Mouse (Mus musculus) left cerebral cortex, postnatal 14 days (tissue): Measurements from ENCODE around the gene Litaf. TPM values are rescaled to one million over a fixed set of nuclear protein-coding genes. Genes with fewer than 3 reads are reported as not detected.
"Not testable (repeated sequence)": the region's sequence is repeated elsewhere in the genome, so short reads cannot be mapped to it uniquely, and the experiment has no call there.

Experiments
- DNase-seq, 2 experiments: peaks; one replicate each; pipeline ENCODE4 v3.0.0; 2021 to 2022; ENCODE audit warnings: low spot score in 2 of 2, mixed read lengths in 1 of 2
- intact Hi-C: fragments of 180-260 bp; cut with DNase I; formaldehyde crosslinking; loops from one replicate; pipeline ENCODE4 v1.15.1; 2025
- total RNA-seq, 2 experiments: library from RNA; stranded (reverse); gene quantifications; 2 replicates each; pipeline ENCODE4 v1.2.3; 2021

Litaf gene
- total RNA-seq, 2 experiments from 2014 or later = 8.0 to 10.0 TPM

- intact Hi-C loops = loop anchor here (1.0 to 5.0 kb wide), 2 partner anchors 92 to 161 kb away; no protein-coding TSS in a partner anchor
- DNase-seq = peak; percentile 86 to 88
These were observed 31.7 kb downstream of the Litaf start for GRCm38 (mm10) chr16:11034193-11034803.

- intact Hi-C loops = loop anchor here (5.0 kb wide), 1 partner anchor 89 kb away; no protein-coding TSS in a partner anchor
- DNase-seq = no peak
These were observed 34.6 kb downstream of the Litaf start for GRCm38 (mm10) chr16:11031320-11031719.

DNA sequence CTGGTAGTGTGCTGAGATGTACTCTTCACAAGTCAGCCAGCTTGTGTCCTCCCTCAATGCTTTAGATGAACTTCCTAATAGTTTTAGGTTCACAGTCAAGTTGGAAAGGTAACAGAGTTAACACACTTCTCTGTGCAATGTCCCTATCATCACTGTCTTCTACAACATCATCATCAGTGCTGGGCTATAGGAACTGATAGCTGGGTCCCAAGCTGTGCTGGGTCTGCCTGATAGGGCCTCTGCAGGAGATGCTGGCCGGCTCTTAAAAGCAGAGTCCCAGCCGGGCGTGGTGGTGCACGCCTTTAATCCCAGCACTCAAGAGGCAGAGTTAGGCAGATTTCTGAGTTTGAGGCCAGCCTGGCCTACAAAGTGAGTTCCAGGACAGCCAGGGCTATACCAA lies 35.1 kb downstream of the Litaf start:
- no peak for DNase-seq
- intact Hi-C loops = loop anchor here (5.0 kb wide), 1 partner anchor 89 kb away; no protein-coding TSS in a partner anchor

DNA sequence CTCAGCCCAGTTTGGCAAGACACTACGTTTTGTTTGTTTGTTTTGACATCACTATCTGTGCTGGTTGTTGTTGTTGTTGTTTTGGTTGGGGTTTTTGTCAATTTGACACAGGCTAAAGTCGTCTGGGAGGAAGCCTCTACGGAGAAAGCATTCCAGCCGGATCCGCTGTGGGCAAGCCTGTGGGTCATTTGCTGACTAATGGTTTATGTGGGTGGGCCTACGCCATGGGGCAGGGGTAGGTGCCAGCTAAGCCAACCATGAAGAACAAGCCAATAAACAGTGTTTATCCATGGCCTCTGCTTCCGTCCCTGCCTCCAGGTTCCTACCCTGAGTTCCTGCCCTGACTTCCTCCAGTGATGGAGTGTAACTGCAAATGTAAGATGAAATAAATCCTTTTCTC lies 37.8 kb downstream of the Litaf start:
- no peak for DNase-seq
- intact Hi-C loops = no loop called here

- intact Hi-C loops = no loop called here
- peak; percentile 29 to 76 for DNase-seq
These were observed 41.1 kb downstream of the Litaf start for GRCm38 (mm10) chr16:11024841-11025240.

- no peak for DNase-seq
- intact Hi-C loops = no loop called here
These were observed 42.3 kb downstream of the Litaf start for GRCm38 (mm10) chr16:11023618-11024017.

- no peak for DNase-seq
- intact Hi-C loops = no loop called here
These were observed 43.9 kb downstream of the Litaf start for GRCm38 (mm10) chr16:11022113-11022489.

- no peak for DNase-seq
- intact Hi-C loops = no loop called here
These were observed 44.4 kb downstream of the Litaf start for GRCm38 (mm10) chr16:11021403-11022112.

GRCm38 (mm10) chr16:11017807-11018595 lies 48.0 kb downstream of the Litaf start:
- no peak for DNase-seq
- intact Hi-C loops = no loop called here

DNA sequence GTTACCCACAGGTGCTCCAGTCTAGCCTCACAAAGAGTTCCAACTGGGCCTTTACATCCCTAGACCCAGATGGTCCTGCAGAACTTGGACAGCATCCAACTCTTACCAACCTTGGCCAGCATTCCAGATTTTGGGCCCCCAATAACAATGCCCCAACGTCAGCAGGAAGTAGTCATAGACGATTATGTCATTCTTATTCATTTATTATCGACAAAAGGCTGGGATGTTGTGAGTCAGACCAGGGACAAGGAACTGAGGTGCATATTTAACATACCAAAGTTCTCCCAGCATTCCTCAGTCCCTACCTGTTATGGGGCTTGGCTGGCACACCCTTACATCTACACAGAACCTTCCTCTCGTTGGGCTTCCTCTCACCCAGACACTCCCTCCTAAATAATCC lies 49.6 kb downstream of the Litaf start:
- intact Hi-C loops = no loop called here
- DNase-seq = no peak

GRCm38 (mm10) chr16:11014407-11014806 lies 51.5 kb downstream of the Litaf start:
- no peak for DNase-seq
- intact Hi-C loops = no loop called here

GRCm38 (mm10) chr16:11013464-11014147 lies 52.4 kb downstream of the Litaf start:
- intact Hi-C loops, DNase-seq: not testable (repeated sequence)

DNA sequence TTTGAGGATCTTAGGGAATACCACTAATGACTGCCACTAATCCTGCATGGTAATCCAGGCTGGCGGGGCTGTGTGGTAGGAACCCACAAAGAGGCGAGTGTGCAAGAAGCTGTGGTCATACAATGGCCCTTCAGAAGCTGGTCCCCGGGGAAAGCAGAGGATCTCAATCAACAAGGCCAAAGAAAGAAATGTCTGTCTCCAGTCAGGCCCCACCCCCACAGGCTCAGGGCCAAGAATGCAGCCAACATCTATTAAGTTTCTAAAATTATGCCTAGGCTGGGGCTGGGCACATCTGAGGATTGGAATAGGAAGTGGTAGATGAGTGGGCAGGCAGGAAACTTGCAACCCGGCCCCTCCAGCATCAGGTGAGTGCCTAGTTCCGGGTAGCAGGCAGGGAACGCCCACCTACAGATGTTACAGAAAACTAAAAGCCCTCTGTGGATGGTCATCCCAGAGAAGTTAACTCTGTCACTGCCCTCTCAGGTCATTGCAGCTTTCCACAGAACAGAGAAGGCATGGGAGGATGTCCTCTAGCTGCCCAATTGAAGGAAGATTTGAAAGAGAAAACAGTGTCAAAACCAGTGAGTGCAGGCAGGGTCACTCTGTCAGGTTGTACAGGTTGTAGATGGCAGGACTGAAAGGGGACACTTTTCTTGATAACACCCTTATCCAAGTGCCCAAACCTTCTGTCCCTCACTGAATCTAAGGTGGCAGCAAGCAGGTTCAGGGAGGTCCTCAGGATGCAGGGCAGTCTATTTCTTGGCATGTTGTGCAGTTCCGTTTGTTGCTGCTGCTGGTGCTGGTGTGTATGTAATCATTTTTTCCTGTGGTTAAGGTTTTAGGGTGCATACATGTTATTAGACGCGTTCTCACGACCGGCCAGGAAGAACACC lies 53.1 kb downstream of the Litaf start:
- DNase-seq = peak; percentile 62 to 74
- intact Hi-C loops = no loop called here

- intact Hi-C loops = no loop called here
- no peak for DNase-seq
These were observed 54.0 kb downstream of the Litaf start for GRCm38 (mm10) chr16:11011939-11012338.

- intact Hi-C loops = no loop called here
- DNase-seq = no peak
These were observed 54.8 kb downstream of the Litaf start for GRCm38 (mm10) chr16:11011206-11011605.

- DNase-seq = no peak
- intact Hi-C loops = no loop called here
These were observed 55.7 kb downstream of the Litaf start for GRCm38 (mm10) chr16:11010270-11010669.

DNA sequence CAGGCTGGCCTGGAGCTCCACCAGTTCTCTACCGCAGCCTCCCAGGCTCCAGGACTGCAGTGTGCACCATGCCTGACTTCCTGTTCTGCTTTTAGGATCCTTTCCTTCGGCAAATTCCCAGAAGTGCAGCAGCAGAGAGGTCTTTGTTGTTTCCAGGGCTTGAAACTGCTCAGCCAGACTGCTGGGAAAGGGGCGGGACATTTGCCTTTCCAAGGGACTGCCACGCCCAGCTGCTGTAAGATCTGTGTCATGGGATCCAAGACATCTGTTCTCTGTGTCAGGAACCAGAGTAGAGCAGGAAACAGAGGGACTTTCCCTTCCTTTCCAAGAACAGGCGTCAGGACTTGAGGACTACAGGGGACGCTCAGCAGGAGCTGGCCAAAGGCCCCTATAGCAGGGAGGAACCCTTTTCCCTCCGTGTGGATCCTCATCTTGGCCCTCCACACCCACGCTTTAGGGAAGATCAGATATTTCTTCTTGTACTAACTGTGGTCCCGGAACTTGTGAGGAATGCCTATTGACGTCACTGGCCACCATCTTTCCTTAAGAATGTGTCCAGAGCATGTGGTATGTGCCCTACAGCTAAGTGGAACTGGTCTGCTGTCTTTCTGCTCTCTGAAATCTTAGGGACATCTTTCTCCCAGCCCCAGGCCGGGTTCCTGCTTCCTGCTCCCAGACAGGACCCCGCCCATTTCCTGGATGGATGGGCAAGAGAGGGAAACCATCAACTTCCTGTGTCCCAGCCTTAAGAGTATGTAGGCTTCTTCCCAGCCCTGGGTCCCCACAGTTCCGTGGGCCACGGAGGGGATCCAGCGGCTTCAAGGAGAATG lies 57.6 kb downstream of the Litaf start:
- intact Hi-C loops = no loop called here
- DNase-seq = peak; percentile 30 to 36

- intact Hi-C loops = no loop called here
- peak; percentile 26 to 31 for DNase-seq
These were observed 59.9 kb downstream of the Litaf start for GRCm38 (mm10) chr16:11006100-11006499.
